Mouse (Mus musculus) 416B (cell line): ENCODE data around the gene Stub1.
A peak's percentile ranks its signal among the peaks of the same experiment; 100 is the strongest.

Source experiments
- DNase-seq: peaks from one replicate; pipeline ENCODE4 v3.0.0; 2011; ENCODE audit warnings: low read depth

Gene Stub1

GRCm38 (mm10) chr17:25868601-25869191 is 35.5 kb upstream of the Stub1 start, which contains the start of gene Mcrip2:
Mcrip2 (minus strand) TSS chr17:25868764.
- peak; percentile 86 for DNase-seq

- peak; percentile 72 for DNase-seq
Observed at GRCm38 (mm10) chr17:25867836-25868600, 34.8 kb upstream of the Stub1 start.

- DNase-seq, result no peak
Observed at GRCm38 (mm10) chr17:25867509-25867835, 34.3 kb upstream of the Stub1 start.

- DNase-seq, result no peak
Observed at GRCm38 (mm10) chr17:25866172-25866571, 33.0 kb upstream of the Stub1 start.

DNA sequence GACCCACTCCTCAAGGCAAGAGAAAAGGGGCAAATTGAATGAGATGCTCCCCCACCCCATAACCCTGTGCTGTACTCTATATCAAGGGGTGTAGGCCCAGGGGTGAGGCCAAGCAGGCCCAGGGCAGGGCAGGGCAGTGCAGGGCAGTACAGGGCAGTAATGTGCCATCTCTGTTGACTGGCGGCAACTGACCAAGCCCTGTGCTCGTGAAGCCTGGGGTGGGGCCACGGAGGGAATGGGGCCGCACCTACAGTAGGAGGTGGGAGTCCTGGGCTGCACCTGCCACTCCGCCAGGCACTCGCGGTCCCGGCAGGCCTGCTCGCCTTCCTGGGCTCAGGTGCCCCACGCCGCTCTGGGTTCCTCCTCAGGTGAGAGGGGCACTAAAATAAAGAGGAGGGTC is 32.1 kb upstream of the Stub1 start:
- no peak for DNase-seq

GRCm38 (mm10) chr17:25864311-25864710 is 31.1 kb upstream of the Stub1 start:
- DNase-seq, result no peak

DNA sequence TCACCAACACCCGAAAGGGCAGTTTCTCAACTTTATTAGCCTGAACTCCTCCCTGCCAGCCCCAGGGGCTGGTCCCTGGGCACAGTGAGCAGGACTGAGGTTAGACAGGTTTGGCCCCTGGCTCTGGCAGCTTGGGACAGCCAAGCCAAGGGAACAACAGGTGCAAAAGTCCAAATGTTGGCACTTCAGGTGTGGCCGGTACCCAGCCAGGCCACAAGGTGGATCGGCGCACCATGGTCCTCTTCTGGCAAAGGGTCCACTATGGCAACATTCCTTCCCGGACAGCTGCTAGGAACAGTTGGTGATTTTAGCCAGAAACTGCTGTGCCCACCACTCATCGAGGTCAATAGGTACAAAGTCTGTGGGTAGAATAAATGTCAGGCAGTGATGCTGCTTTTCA is 30.5 kb upstream of the Stub1 start:
- DNase-seq, result no peak

GRCm38 (mm10) chr17:25861704-25862612 is 28.8 kb upstream of the Stub1 start:
- DNase-seq, result peak; percentile 22

DNA sequence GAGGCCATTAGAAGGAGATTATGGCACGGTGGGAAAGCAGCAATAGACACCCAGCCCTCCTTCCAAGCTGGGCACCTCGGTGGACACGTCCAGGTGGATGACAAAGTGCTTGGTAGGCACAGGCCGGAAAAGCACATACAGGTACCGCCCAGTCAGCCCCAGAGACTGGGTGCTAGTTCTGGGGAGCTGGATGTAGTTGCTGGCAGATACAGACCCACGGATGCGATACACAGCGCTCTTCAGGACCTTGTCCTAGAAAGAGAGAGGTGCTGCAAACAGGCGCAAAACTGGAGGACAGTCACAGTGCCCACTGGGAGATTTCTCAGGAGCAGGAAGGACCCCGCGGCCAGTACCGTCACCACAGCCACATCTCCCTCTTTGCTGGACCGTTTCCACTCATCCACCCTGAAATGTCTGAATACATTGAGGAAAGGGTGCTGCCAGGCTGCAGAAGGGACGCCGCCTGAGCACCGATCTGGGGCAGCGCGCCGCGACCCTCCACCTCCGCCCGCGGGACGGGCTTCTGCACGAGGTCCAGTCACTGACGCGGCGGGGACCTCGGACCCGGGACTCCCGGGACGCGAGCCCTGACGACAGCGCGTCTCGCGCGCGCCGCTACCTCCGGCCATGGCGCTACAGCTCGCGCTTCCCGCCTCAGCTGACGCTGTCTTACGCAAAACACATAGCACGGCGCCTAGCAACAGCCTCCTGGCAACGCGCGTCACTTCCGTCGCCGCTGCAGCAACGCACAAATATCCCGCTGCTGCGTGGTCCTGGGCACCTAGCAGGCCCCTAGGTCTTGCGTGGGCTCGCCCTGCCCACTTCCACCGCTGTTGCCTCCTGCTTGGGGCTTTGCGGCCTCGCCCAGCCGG is 27.9 kb upstream of the Stub1 start, which contains the start of gene Wdr90:
Wdr90 (minus strand) TSS at position 670 of the 872 bp plus-strand sequence.
- peak; percentile 94 for DNase-seq

DNA sequence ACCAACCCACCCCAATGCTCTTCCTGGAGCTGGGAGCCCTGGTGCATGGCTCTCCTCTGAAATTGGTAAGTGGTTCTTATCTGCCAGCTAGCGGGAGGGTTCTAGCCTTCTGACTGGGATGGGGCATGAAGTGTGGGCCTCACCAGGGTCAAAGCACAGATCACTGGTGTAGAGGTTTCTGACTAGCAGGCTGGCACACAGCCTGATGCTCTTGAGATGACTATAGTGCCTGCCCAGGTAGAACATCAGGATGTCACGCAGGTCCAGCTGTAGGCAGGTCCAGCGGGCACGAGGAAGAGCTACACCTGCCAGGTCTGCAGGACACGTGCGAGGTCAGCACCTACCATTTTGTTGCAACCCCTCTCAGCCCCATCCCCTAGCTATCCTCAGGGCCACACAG is 27.0 kb upstream of the Stub1 start:
- DNase-seq, result no peak

- peak; percentile 95 for DNase-seq
Observed at GRCm38 (mm10) chr17:25844396-25844901, 11.2 kb upstream of the Stub1 start, which contains the start of gene Rhot2. Rhot2 (minus strand) TSS chr17:25844851.

- DNase-seq, result no peak
Observed at GRCm38 (mm10) chr17:25843636-25844395, 10.6 kb upstream of the Stub1 start.

- DNase-seq, result no peak
Observed at GRCm38 (mm10) chr17:25843122-25843521, 9.9 kb upstream of the Stub1 start.

- no peak for DNase-seq
Observed at GRCm38 (mm10) chr17:25842509-25842908, 9.3 kb upstream of the Stub1 start.

DNA sequence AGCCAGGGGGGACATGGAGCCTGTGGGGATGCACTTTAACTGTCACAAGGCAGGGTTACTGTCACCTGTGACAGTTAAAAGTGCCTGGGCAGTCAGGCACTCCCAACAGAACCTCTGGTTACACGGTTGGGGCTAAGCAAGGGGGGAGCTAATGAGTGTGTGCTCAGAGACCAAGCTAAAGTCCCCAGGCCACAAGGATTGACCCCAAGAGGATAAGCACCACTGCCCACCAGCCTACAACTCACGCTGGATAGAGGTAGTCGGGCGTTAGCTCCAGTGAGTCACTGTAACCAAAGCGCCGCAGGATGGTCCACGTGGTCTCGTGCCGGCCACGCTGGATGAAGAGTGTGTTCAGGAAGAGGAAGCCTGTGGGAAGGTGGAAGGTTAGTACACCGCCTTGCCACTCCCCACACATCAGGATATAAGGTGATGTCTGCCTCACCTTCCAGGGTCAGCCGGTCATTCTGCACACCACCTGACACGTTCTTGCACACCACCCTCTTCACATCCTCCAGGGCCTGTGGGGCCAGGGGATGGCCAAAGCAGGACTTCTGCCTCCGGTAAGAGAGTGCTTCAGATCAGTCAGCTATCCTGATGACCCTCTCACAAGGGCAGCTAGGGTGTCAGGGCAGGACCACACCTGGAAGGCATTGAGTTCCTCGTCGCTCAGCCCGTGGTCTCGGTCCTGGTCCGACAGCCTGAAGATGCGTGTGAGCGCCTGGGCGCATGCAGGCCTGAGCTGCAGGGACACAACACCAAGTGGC is 8.1 kb upstream of the Stub1 start, which contains the start of gene Gm20683:
Gm20683 (minus strand) TSS at position 647 of the 764 bp plus-strand sequence.
- no peak for DNase-seq

DNA sequence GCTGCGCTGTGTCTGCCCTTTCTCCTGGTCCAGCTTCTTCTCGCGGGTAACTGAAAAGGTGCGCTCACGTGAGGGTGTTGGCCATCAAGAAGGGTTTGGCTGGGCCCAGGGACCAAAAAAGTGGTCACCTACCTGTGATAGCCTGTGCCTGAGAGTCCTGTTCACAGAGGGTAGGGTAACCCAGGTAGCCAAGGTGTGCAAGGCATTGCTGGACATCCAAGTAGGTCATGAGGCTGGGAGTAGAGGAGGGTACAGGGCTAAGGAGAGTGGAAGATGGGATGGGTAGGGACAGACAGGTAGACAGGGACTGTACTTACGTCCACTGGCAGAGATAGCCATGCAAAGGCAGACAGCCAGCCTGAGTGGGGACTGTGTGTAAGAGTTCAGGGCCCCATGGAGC is 7.3 kb upstream of the Stub1 start:
- DNase-seq, result no peak

GRCm38 (mm10) chr17:25839455-25840235 is 6.4 kb upstream of the Stub1 start:
- no peak for DNase-seq

- DNase-seq, result no peak
Observed at GRCm38 (mm10) chr17:25838904-25839303, 5.7 kb upstream of the Stub1 start.

- DNase-seq, result no peak
Observed at GRCm38 (mm10) chr17:25837533-25837932, 4.3 kb upstream of the Stub1 start.
